Mouse (Mus musculus): ENCODE data around the gene Myo15b. TPM values are rescaled to one million over a fixed set of nuclear protein-coding genes. Genes with fewer than 3 reads are reported as not detected.
"Not testable (repeated sequence)": the region's sequence is repeated elsewhere in the genome, so short reads cannot be mapped to it uniquely, and the experiment has no call there.

The Myo15b gene
- polyA plus RNA-seq, 1 experiment from 2014 or later, result 0.24 TPM

GRCm38 (mm10) chr11:115845819-115846218 lies 12.4 kb upstream of the Myo15b start:
- Histone ChIP-seq H3K27me3 (no peaks in the 10 kb centered on the region), H3K4me3 (no peak overlapping the region), H3K36me3 (peaks cover 15% of the 10 kb centered on the region), H3K4me1 (peaks cover 14% of the 10 kb centered on the region), H3K27ac (no peak overlapping the region), H3K9ac (no peak overlapping the region), H3K9me3 (peaks cover 4% of the 10 kb centered on the region; the same call in 1 of the 2 replicates), H3K4me2 (replicated peaks) (no peak overlapping the region)
- ATAC-seq (ENCODE audit: low FRiP score, low read depth), result no peak
- WGBS, result 90% methylated on average over 2 of the region's 2 CpGs

GRCm38 (mm10) chr11:115854674-115855073 lies 3.5 kb upstream of the Myo15b start:
- Histone ChIP-seq H3K9ac (no peak overlapping the region), H3K9me3 (no peaks in the 10 kb centered on the region), H3K4me2 (replicated peaks) (no peak overlapping the region), H3K27me3 (peaks cover 40% of the 10 kb centered on the region), H3K36me3 (peaks cover 15% of the 10 kb centered on the region), H3K4me1 (peaks cover 10% of the 10 kb centered on the region; the same call in 1 of the 2 replicates), H3K4me3 (no peak overlapping the region), H3K27ac (no peak overlapping the region)
- ATAC-seq (ENCODE audit: low FRiP score, low read depth), result no peak
- 84% methylated on average over 6 of the region's 6 CpGs for whole genome bisulfite sequencing

- H3K36me3 ChIP-seq; H3K4me3 ChIP-seq; H3K4me2 ChIP-seq (replicated peaks); H3K9ac ChIP-seq; ATAC-seq (ENCODE audit: low FRiP score, low read depth); H3K9me3 ChIP-seq; H3K27ac ChIP-seq: not testable (repeated sequence)
- Histone ChIP-seq H3K4me1 (peaks cover 10% of the 10 kb centered on the region; the same call in 1 of the 2 replicates), H3K27me3 (peaks cover 65% of the 10 kb centered on the region)
- WGBS, result 86% methylated on average over 4 of the region's 4 CpGs
These were observed 1.1 kb upstream of the Myo15b start for GRCm38 (mm10) chr11:115857146-115857545.

GRCm38 (mm10) chr11:115857936-115858335 lies 270 bp upstream of the Myo15b start:
- no peaks in the 10 kb centered on the region for H3K36me3 ChIP-seq
- H3K27ac ChIP-seq, result no peak overlapping the region
- H3K4me1 ChIP-seq, result peaks cover 10% of the 10 kb centered on the region; the same call in 1 of the 2 replicates
- peak overlapping the region; percentile 68; the same call in 1 of the 2 replicates for H3K4me2 ChIP-seq (replicated peaks)
- H3K27me3 ChIP-seq, result peaks cover 71% of the 10 kb centered on the region
- ATAC-seq (ENCODE audit: low FRiP score, low read depth), result no peak
- H3K9ac ChIP-seq, result no peak overlapping the region
- H3K4me3 ChIP-seq, result 0 out of 2 replicates have a peak overlapping the region, but pooled peaks have one; percentile 47
- no peaks in the 10 kb centered on the region for H3K9me3 ChIP-seq
- WGBS, result 67% methylated on average over 13 of the region's 13 CpGs

GRCm38 (mm10) chr11:115859143-115859945 lies 1.1 kb downstream of the Myo15b start:
- 2% methylated on average over 53 of the region's 75 CpGs for WGBS
- no peaks in the 10 kb centered on the region for H3K36me3 ChIP-seq
- ATAC-seq (ENCODE audit: low FRiP score, low read depth), result peak; percentile 79
- H3K9me3 ChIP-seq, result no peaks in the 10 kb centered on the region
- H3K4me1 ChIP-seq, result peaks cover 10% of the 10 kb centered on the region; the same call in 1 of the 2 replicates
- peak overlapping the region; percentile 68 for H3K4me2 ChIP-seq (replicated peaks)
- peaks cover 72% of the 10 kb centered on the region for H3K27me3 ChIP-seq
- peak overlapping the region; percentile 59 for H3K9ac ChIP-seq
- peak overlapping the region; percentile 47 for H3K4me3 ChIP-seq
- H3K27ac ChIP-seq, result no peak overlapping the region

- Histone ChIP-seq H3K4me1 (peaks cover 6% of the 10 kb centered on the region; the same call in 1 of the 2 replicates), H3K27me3 (peaks cover 40% of the 10 kb centered on the region), H3K4me2 (replicated peaks) (no peak overlapping the region), H3K9me3 (no peaks in the 10 kb centered on the region), H3K36me3 (no peaks in the 10 kb centered on the region), H3K9ac (no peak overlapping the region), H3K27ac (no peak overlapping the region), H3K4me3 (no peak overlapping the region)
- 86% methylated on average over 8 of the region's 8 CpGs for WGBS
- ATAC-seq (ENCODE audit: low FRiP score, low read depth), result no peak
These were observed 5.7 kb downstream of the Myo15b start for GRCm38 (mm10) chr11:115863895-115864294.

- 80% methylated on average over 8 of the region's 8 CpGs for WGBS
These were observed 11.2 kb downstream of the Myo15b start for GRCm38 (mm10) chr11:115869393-115869792.

GRCm38 (mm10) chr11:115872437-115872836 lies 14.2 kb downstream of the Myo15b start:
- Histone ChIP-seq H3K4me2 (replicated peaks) (no peak overlapping the region), H3K27me3 (no peaks in the 10 kb centered on the region), H3K9me3 (no peaks in the 10 kb centered on the region; the same call in 1 of the 2 replicates), H3K4me1 (no peaks in the 10 kb centered on the region), H3K27ac (no peak overlapping the region), H3K36me3 (no peaks in the 10 kb centered on the region), H3K4me3 (no peak overlapping the region), H3K9ac (no peak overlapping the region)
- no peak for ATAC-seq (ENCODE audit: low FRiP score, low read depth)
- 62% methylated on average over 4 of the region's 4 CpGs for WGBS

More at GRCm38 (mm10) chr11:115869393-115869792, 11.2 kb downstream of the Myo15b start:
- Histone ChIP-seq H3K4me1 (no peaks in the 10 kb centered on the region), H3K4me3 (no peak overlapping the region), H3K9ac (no peak overlapping the region), H3K27me3 (no peaks in the 10 kb centered on the region), H3K9me3 (no peaks in the 10 kb centered on the region; the same call in 1 of the 2 replicates), H3K27ac (no peak overlapping the region), H3K36me3 (no peaks in the 10 kb centered on the region), H3K4me2 (replicated peaks) (no peak overlapping the region)
- no peak for ATAC-seq (ENCODE audit: low FRiP score, low read depth)

GRCm38 (mm10) chr11:115875935-115876334 lies 17.7 kb downstream of the Myo15b start:
- Histone ChIP-seq H3K4me2 (replicated peaks) (no peak overlapping the region), H3K4me3 (no peak overlapping the region), H3K27me3 (no peaks in the 10 kb centered on the region), H3K9me3 (no peaks in the 10 kb centered on the region), H3K9ac (no peak overlapping the region), H3K36me3 (no peaks in the 10 kb centered on the region), H3K4me1 (no peaks in the 10 kb centered on the region), H3K27ac (no peak overlapping the region)
- no peak for ATAC-seq (ENCODE audit: low FRiP score, low read depth)
- WGBS, result 93% methylated on average over 3 of the region's 3 CpGs

GRCm38 (mm10) chr11:115876438-115876837 lies 18.2 kb downstream of the Myo15b start:
- H3K36me3 ChIP-seq, result no peaks in the 10 kb centered on the region
- H3K9ac ChIP-seq, result no peak overlapping the region
- H3K27me3 ChIP-seq, result 0 out of 2 replicates have a peak, but pooled peaks cover under 1% of the 10 kb centered on the region
- H3K27ac ChIP-seq, result no peak overlapping the region
- H3K9me3 ChIP-seq, result no peaks in the 10 kb centered on the region
- no peak overlapping the region for H3K4me3 ChIP-seq
- ATAC-seq (ENCODE audit: low FRiP score, low read depth), result no peak
- H3K4me2 ChIP-seq (replicated peaks), result no peak overlapping the region
- H3K4me1 ChIP-seq, result no peaks in the 10 kb centered on the region
- 63% methylated on average over 5 of the region's 5 CpGs for WGBS

GRCm38 (mm10) chr11:115877174-115877755 lies 19.1 kb downstream of the Myo15b start:
- no peak for ATAC-seq (ENCODE audit: low FRiP score, low read depth)
- 62% methylated on average over 6 of the region's 6 CpGs for WGBS
- peaks cover 9% of the 10 kb centered on the region for H3K27me3 ChIP-seq
- H3K27ac ChIP-seq, result no peak overlapping the region
- no peaks in the 10 kb centered on the region for H3K9me3 ChIP-seq
- H3K4me2 ChIP-seq (replicated peaks), result no peak overlapping the region
- H3K4me3 ChIP-seq, result no peak overlapping the region
- H3K4me1 ChIP-seq, result no peaks in the 10 kb centered on the region
- H3K9ac ChIP-seq, result no peak overlapping the region
- no peaks in the 10 kb centered on the region for H3K36me3 ChIP-seq

- Histone ChIP-seq H3K36me3 (no peaks in the 10 kb centered on the region), H3K27me3 (peaks cover 17% of the 10 kb centered on the region), H3K4me2 (replicated peaks) (no peak overlapping the region), H3K4me1 (no peaks in the 10 kb centered on the region), H3K27ac (no peak overlapping the region), H3K9ac (no peak overlapping the region), H3K9me3 (no peaks in the 10 kb centered on the region), H3K4me3 (no peak overlapping the region)
- ATAC-seq (ENCODE audit: low FRiP score, low read depth), result no peak
- 76% methylated on average over 8 of the region's 8 CpGs for WGBS
These were observed 19.9 kb downstream of the Myo15b start for GRCm38 (mm10) chr11:115878071-115878470.
